Mouse (Mus musculus): ENCODE data around the gene Dennd5b. TPM values are rescaled to one million over a fixed set of nuclear protein-coding genes. Genes with fewer than 3 reads are reported as not detected.
A peak's percentile ranks its signal among the peaks of the same experiment; 100 is the strongest.

Dennd5b gene
- polyA plus RNA-seq, 1 experiment from 2014 or later = 7.6 TPM

- Histone ChIP-seq H3K9me3 (replicated peaks; ENCODE audit: control insufficient read depth, low read length) (no peaks in the 10 kb centered on the region), H3K27ac (replicated peaks; ENCODE audit: low read depth, low read length) (no peak overlapping the region), H3K4me3 (ENCODE audit: low read depth, low read length) (no peak overlapping the region), H3K4me1 (ENCODE audit: control insufficient read depth, insufficient read depth, low read length) (no peaks in the 10 kb centered on the region), H3K27me3 (ENCODE audit: control insufficient read depth, insufficient read depth, low read length) (no peaks in the 10 kb centered on the region), H3K36me3 (replicated peaks; ENCODE audit: control insufficient read depth, insufficient read depth, low read depth, low read length) (no peaks in the 10 kb centered on the region), H3K4me2 (ENCODE audit: low read depth, low read length) (no peak overlapping the region), H3K9ac (replicated peaks; ENCODE audit: low read length) (no peak overlapping the region)
- 54% methylated on average over 2 of the region's 2 CpGs for WGBS
- no peak for DNase-seq (ENCODE audit: low spot score)
- no peak for ATAC-seq (replicated peaks; ENCODE audit: insufficient number of reproducible peaks, low FRiP score, low TSS enrichment, low read depth)
These were observed 17.5 kb upstream of the Dennd5b start for GRCm38 (mm10) chr6:149118935-149119334.

- ATAC-seq (replicated peaks; ENCODE audit: insufficient number of reproducible peaks, low FRiP score, low TSS enrichment, low read depth) (no peak), DNase-seq (ENCODE audit: low spot score) (no peak)
- H3K4me1 ChIP-seq (ENCODE audit: control insufficient read depth, insufficient read depth, low read length) = no peaks in the 10 kb centered on the region
- no peaks in the 10 kb centered on the region for H3K36me3 ChIP-seq (replicated peaks; ENCODE audit: control insufficient read depth, insufficient read depth, low read depth, low read length)
- H3K9ac ChIP-seq (replicated peaks; ENCODE audit: low read length) = no peak overlapping the region
- H3K4me3 ChIP-seq (ENCODE audit: low read depth, low read length) = no peak overlapping the region
- no peak overlapping the region for H3K4me2 ChIP-seq (ENCODE audit: low read depth, low read length)
- H3K27me3 ChIP-seq (ENCODE audit: control insufficient read depth, insufficient read depth, low read length) = no peaks in the 10 kb centered on the region
- no peak overlapping the region for H3K27ac ChIP-seq (replicated peaks; ENCODE audit: low read depth, low read length)
- no peaks in the 10 kb centered on the region for H3K9me3 ChIP-seq (replicated peaks; ENCODE audit: control insufficient read depth, low read length)
These were observed 15.5 kb upstream of the Dennd5b start for GRCm38 (mm10) chr6:149116992-149117391.

GRCm38 (mm10) chr6:149108909-149109308 is 7.4 kb upstream of the Dennd5b start:
- Histone ChIP-seq H3K4me3 (ENCODE audit: low read depth, low read length) (no peak overlapping the region), H3K27me3 (ENCODE audit: control insufficient read depth, insufficient read depth, low read length) (no peaks in the 10 kb centered on the region), H3K36me3 (replicated peaks; ENCODE audit: control insufficient read depth, insufficient read depth, low read depth, low read length) (no peaks in the 10 kb centered on the region), H3K9ac (replicated peaks; ENCODE audit: low read length) (no peak overlapping the region), H3K9me3 (replicated peaks; ENCODE audit: control insufficient read depth, low read length) (no peaks in the 10 kb centered on the region), H3K27ac (replicated peaks; ENCODE audit: low read depth, low read length) (no peak overlapping the region), H3K4me2 (ENCODE audit: low read depth, low read length) (no peak overlapping the region), H3K4me1 (ENCODE audit: control insufficient read depth, insufficient read depth, low read length) (no peaks in the 10 kb centered on the region)
- WGBS = 81% methylated on average over 2 of the region's 2 CpGs
- no peak for ATAC-seq (replicated peaks; ENCODE audit: insufficient number of reproducible peaks, low FRiP score, low TSS enrichment, low read depth)
- DNase-seq (ENCODE audit: low spot score) = no peak

- Histone ChIP-seq H3K9ac (replicated peaks; ENCODE audit: low read length) (no peak overlapping the region), H3K4me3 (ENCODE audit: low read depth, low read length) (no peak overlapping the region), H3K36me3 (replicated peaks; ENCODE audit: control insufficient read depth, insufficient read depth, low read depth, low read length) (no peaks in the 10 kb centered on the region), H3K27me3 (ENCODE audit: control insufficient read depth, insufficient read depth, low read length) (no peaks in the 10 kb centered on the region), H3K4me1 (ENCODE audit: control insufficient read depth, insufficient read depth, low read length) (no peaks in the 10 kb centered on the region), H3K9me3 (replicated peaks; ENCODE audit: control insufficient read depth, low read length) (no peaks in the 10 kb centered on the region), H3K4me2 (ENCODE audit: low read depth, low read length) (no peak overlapping the region), H3K27ac (replicated peaks; ENCODE audit: low read depth, low read length) (no peak overlapping the region)
- no peak for ATAC-seq (replicated peaks; ENCODE audit: insufficient number of reproducible peaks, low FRiP score, low TSS enrichment, low read depth)
- WGBS = 68% methylated on average over 3 of the region's 3 CpGs
- no peak for DNase-seq (ENCODE audit: low spot score)
These were observed 6.1 kb upstream of the Dennd5b start for GRCm38 (mm10) chr6:149107615-149108014.

- no peak for ATAC-seq (replicated peaks; ENCODE audit: insufficient number of reproducible peaks, low FRiP score, low TSS enrichment, low read depth)
- no peak for DNase-seq (ENCODE audit: low spot score)
- Histone ChIP-seq H3K9me3 (replicated peaks; ENCODE audit: control insufficient read depth, low read length) (no peaks in the 10 kb centered on the region), H3K27me3 (ENCODE audit: control insufficient read depth, insufficient read depth, low read length) (no peaks in the 10 kb centered on the region), H3K4me3 (ENCODE audit: low read depth, low read length) (no peak overlapping the region), H3K4me1 (ENCODE audit: control insufficient read depth, insufficient read depth, low read length) (no peaks in the 10 kb centered on the region), H3K4me2 (ENCODE audit: low read depth, low read length) (no peak overlapping the region), H3K9ac (replicated peaks; ENCODE audit: low read length) (no peak overlapping the region), H3K27ac (replicated peaks; ENCODE audit: low read depth, low read length) (no peak overlapping the region), H3K36me3 (replicated peaks; ENCODE audit: control insufficient read depth, insufficient read depth, low read depth, low read length) (no peaks in the 10 kb centered on the region)
- 90% methylated on average over 1 of the region's 1 CpGs for WGBS
These were observed 2.0 kb upstream of the Dennd5b start for GRCm38 (mm10) chr6:149103451-149103850.

GRCm38 (mm10) chr6:149101943-149102243 is 413 bp upstream of the Dennd5b start:
- H3K4me2 ChIP-seq (ENCODE audit: low read depth, low read length) = peak overlapping the region; percentile 79
- no peak for DNase-seq (ENCODE audit: low spot score)
- no peaks in the 10 kb centered on the region for H3K27me3 ChIP-seq (ENCODE audit: control insufficient read depth, insufficient read depth, low read length)
- peak overlapping the region; percentile 86; the same call in 1 of the 2 replicates for H3K27ac ChIP-seq (replicated peaks; ENCODE audit: low read depth, low read length)
- no peaks in the 10 kb centered on the region for H3K4me1 ChIP-seq (ENCODE audit: control insufficient read depth, insufficient read depth, low read length)
- peak overlapping the region; percentile 85 for H3K4me3 ChIP-seq (ENCODE audit: low read depth, low read length)
- peak; percentile 8; the same call in 1 of the 2 replicates for ATAC-seq (replicated peaks; ENCODE audit: insufficient number of reproducible peaks, low FRiP score, low TSS enrichment, low read depth)
- no peaks in the 10 kb centered on the region for H3K9me3 ChIP-seq (replicated peaks; ENCODE audit: control insufficient read depth, low read length)
- 14% methylated on average over 7 of the region's 7 CpGs for WGBS
- no peaks in the 10 kb centered on the region for H3K36me3 ChIP-seq (replicated peaks; ENCODE audit: control insufficient read depth, insufficient read depth, low read depth, low read length)
- peak overlapping the region; percentile 91 for H3K9ac ChIP-seq (replicated peaks; ENCODE audit: low read length)

GRCm38 (mm10) chr6:149100174-149101075 is 1.1 kb downstream of the Dennd5b start:
- H3K9me3 ChIP-seq (replicated peaks; ENCODE audit: control insufficient read depth, low read length) = no peaks in the 10 kb centered on the region
- peak; percentile 68 for DNase-seq (ENCODE audit: low spot score)
- H3K4me2 ChIP-seq (ENCODE audit: low read depth, low read length) = peak overlapping the region; percentile 79
- H3K36me3 ChIP-seq (replicated peaks; ENCODE audit: control insufficient read depth, insufficient read depth, low read depth, low read length) = no peaks in the 10 kb centered on the region
- peak overlapping the region; percentile 86 for H3K27ac ChIP-seq (replicated peaks; ENCODE audit: low read depth, low read length)
- H3K4me3 ChIP-seq (ENCODE audit: low read depth, low read length) = peak overlapping the region; percentile 85
- WGBS = 2% methylated on average over 51 of the region's 52 CpGs
- no peaks in the 10 kb centered on the region for H3K4me1 ChIP-seq (ENCODE audit: control insufficient read depth, insufficient read depth, low read length)
- no peaks in the 10 kb centered on the region for H3K27me3 ChIP-seq (ENCODE audit: control insufficient read depth, insufficient read depth, low read length)
- peak overlapping the region; percentile 91 for H3K9ac ChIP-seq (replicated peaks; ENCODE audit: low read length)
- ATAC-seq (replicated peaks; ENCODE audit: insufficient number of reproducible peaks, low FRiP score, low TSS enrichment, low read depth) = peak; percentile 63

- DNase-seq (ENCODE audit: low spot score) (no peak), ATAC-seq (replicated peaks; ENCODE audit: insufficient number of reproducible peaks, low FRiP score, low TSS enrichment, low read depth) (no peak)
- Histone ChIP-seq H3K36me3 (replicated peaks; ENCODE audit: control insufficient read depth, insufficient read depth, low read depth, low read length) (no peaks in the 10 kb centered on the region), H3K27ac (replicated peaks; ENCODE audit: low read depth, low read length) (no peak overlapping the region), H3K4me2 (ENCODE audit: low read depth, low read length) (no peak overlapping the region), H3K9ac (replicated peaks; ENCODE audit: low read length) (no peak overlapping the region), H3K4me1 (ENCODE audit: control insufficient read depth, insufficient read depth, low read length) (no peaks in the 10 kb centered on the region), H3K27me3 (ENCODE audit: control insufficient read depth, insufficient read depth, low read length) (no peaks in the 10 kb centered on the region), H3K9me3 (replicated peaks; ENCODE audit: control insufficient read depth, low read length) (no peaks in the 10 kb centered on the region), H3K4me3 (ENCODE audit: low read depth, low read length) (no peak overlapping the region)
These were observed 2.5 kb downstream of the Dennd5b start for GRCm38 (mm10) chr6:149098993-149099392.

Data from embryonic facial prominence, embryonic 11.5 days (tissue).